Mouse (Mus musculus) cerebellum, adult 11 months (tissue): ENCODE measurements around the gene Hecw2.
A peak's percentile ranks its signal among the peaks of the same experiment; 100 is the strongest.

Experiments
- DNase-seq: peaks from one replicate; pipeline ENCODE4 v3.0.0; 2022

Hecw2 gene

DNA sequence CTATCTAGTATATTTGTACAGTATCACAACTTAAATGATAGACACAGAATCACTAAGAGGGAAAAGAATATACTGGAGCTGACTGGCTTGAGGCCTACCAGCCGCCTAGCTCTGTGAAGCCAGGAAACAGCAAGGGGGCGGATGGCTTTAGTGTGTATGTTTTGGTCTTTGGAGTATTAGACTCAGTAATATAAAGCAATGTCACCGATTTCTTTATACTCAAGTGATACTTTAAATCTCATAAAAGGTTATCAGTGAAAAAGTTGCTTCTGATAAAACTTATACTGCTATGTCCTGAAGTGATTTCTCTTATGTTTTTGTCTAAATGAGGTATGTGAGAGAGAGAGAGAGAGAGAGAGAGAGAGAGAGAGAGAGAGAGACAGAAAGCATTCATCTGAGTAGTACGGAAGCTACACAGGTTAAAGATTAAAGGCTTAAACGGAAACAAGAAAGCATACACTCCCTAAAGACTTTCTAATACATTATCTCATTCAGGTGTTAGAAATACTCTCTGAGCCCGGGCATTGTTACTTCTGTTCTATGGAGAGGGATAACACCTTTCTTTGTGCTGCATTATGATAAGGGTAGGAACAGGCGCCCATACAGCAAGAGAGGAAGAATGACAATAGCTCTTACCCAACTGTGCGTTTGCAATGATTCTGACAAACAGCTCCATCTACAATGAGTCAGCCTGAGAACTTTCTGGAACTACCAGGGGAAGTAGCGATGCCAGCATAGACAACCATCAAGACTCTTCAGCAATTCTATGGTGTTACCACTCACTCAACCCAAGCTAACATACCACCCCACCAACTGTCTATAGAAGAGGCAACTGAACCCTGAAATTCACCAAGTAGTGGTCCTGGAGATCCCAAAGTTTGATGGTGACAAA lies 370.3 kb downstream of the Hecw2 start:
- DNase-seq = no peak

DNA sequence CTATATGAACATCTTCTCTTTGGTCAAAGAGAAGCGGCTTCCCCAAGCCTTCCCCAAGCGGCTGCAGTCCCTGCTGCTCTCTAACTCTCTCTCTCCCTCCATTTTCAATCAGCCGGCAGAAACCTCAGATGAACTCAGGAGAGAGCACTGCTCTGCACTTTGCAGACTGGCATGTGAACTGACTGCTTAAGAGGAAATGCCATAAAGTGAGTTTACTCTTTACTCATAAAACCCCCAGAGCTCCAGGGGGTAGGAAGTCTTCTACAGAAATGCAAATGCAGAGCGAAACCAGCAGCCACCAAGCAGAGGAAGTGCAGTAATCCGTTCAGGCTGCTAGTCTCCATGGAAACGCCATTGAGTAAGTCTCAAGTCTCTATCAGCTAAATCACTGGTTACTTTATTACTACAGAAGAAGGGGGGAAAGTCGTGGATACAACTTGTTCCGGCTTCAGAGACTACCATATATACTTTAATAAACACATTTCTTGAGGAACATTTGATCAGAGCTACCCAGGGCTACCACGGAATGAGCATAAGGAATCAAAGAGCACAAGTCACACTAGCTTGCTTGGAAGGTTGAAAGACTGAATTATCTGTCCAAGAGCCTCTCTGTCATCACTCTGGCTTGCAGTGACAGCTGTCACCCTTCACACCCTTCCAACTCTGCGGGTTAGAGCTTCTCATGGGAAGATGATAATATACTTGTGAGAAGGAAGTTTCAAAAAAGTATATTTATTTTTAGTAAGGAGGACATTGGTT lies 371.1 kb downstream of the Hecw2 start:
- no peak for DNase-seq

GRCm38 (mm10) chr1:53821983-53822382 lies 373.0 kb downstream of the Hecw2 start:
- no peak for DNase-seq

DNA sequence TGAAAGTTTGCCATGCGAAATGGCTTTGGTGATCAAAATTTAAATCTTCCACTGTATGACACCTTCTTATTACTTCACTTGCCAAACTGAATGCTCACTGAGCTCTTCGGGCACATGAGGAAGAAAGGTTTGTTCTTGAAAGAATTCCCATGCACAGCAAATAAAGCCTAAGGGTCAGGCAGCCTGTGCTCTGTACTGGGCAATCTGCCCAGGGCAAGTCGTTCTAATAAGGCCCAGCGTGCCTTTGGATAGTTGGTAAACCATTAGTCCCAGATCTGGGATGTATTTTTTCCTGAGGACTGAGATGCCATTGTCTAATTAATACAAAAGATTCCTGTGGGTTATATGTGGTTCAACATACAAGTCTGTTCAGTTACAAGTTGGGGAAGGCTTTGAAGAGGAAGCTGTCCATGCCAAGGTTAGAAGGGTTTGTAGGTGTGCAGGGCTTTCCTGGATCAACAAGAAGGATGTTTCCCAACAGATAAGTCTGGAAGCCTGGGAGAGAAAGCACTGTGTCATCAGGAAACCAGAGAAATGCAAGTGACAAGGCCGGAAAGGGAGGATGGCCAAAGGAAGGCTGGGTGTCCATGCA lies 374.8 kb downstream of the Hecw2 start:
- DNase-seq = no peak

GRCm38 (mm10) chr1:53818072-53818862 lies 376.7 kb downstream of the Hecw2 start:
- no peak for DNase-seq

DNA sequence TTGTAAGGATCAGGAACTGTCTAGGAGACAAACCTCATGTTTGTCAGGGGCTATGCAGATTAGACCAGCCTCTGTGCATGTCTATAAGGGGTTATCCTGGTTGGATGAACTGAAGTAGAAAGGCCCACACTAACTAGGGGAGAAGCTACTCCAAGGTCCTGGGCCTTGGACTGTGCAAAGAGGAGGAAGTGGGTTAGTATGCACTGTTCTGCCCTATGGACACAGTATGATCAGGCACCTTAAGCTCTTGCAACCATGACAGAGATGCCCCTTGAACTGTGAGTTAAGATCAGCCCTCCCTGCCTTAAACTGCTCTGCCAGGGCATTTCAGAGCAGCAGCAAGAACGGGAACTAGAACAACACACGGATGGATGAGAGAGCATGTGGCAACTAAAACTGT lies 378.6 kb downstream of the Hecw2 start:
- no peak for DNase-seq

DNA sequence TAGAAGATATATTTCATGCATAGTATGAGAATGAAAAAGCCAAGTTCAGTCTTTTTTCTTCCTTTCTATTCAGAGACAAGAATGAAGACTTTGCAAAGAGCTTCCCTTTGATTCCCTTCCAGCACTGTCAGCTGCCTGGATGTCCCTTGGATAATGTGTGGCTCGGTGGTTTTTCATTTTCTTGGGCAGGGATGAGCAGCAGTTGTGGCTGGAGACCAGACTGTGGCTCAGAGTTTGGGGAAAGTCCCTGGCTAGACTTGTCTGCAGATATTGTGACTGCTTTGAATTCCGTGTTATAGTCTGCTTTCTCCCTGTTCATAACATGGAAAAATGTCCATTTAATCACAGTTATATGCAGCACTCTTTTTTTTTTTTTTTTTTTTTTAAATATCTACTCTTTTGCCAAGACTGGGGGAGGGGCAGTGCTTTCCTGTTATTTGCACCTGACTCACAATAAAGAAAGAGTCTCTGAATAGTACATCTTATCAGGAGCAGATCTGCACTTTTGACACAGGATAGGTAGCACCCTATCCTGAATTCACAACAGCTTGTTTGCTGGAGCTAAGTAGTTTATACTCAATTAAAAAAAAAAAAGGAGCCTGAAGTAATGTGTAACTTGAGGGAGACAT lies 380.8 kb downstream of the Hecw2 start:
- DNase-seq = no peak

- DNase-seq = no peak
Measured at GRCm38 (mm10) chr1:53811919-53812318, 383.0 kb downstream of the Hecw2 start.

DNA sequence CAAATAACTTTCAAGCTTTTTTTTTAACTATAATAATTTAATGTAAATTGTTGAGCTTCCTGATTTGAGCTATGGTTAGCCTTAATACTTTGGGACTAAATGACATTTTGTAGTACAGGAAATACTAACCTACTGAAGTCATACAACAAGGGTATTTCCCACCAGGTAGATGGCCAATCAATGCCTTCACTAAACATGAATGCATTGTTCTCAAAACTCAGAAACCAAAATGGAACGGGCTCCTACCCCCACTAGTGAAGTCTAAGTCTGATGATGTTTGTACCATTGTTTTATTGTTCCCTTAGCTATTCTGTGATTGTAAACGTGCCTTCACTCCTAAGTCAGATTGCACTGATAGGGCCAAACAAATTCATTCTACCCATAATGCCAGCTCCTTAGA lies 386.7 kb downstream of the Hecw2 start:
- no peak for DNase-seq

GRCm38 (mm10) chr1:53797811-53798210 lies 397.2 kb downstream of the Hecw2 start:
- no peak for DNase-seq

- DNase-seq = no peak
Measured at GRCm38 (mm10) chr1:53797074-53797473, 397.9 kb downstream of the Hecw2 start.

GRCm38 (mm10) chr1:53796271-53796670 lies 398.7 kb downstream of the Hecw2 start:
- no peak for DNase-seq

GRCm38 (mm10) chr1:53795591-53795990 lies 399.4 kb downstream of the Hecw2 start:
- DNase-seq = no peak

DNA sequence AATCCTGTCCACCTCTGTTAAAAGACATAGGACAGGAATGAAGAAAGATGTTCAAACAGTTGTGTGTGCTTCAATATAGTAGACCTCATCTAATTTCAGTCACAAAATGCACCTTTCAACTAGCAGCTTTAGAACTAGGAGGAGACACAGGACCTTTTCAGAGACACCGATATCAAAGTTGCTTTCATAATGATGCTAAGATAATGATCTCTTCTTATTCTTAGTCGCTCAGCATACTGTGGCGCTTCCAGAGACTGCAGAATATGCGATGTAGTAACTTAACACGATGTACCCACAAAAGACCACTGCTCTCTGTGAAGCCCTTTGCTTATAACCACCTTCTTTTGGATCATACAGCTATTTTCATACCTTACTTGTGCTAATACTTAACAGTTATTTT lies 399.9 kb downstream of the Hecw2 start:
- no peak for DNase-seq

DNA sequence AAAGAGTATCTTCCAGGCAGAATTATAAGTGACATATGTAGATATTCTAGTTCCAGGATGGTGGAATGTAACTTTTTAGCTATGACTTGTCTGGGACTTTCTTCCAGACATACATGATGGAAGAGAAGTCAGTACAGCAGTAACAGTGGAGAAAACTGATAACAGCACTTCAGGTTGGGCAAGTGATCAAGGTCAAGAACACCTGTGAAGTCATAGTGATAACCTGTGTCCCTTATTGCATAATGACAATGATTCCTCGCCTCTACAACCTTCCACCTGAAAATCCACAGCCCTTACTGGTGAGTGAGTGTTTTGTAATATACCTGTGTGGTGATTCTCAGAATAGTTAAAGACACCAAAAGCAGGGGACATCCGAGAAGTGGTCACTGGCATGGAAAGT lies 400.7 kb downstream of the Hecw2 start:
- no peak for DNase-seq

DNA sequence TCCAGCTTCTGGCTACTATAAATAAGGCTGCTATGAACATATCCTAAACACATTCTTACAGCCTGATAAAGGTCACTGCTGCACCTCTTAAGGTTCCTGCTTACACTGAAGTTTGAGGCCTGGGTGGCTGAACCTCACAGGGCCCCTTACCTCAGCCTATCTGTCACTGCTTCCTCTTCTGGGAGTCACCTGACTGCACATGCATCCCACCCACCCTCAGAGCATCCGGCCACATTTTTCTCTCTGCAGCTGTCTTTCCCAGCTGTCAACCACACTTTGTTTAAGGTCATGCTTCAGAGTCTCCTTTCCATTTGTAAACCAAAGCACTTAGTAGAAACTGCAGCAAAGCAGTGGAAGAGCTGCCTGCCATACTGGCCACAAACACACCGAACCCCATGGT lies 403.6 kb downstream of the Hecw2 start:
- no peak for DNase-seq

DNA sequence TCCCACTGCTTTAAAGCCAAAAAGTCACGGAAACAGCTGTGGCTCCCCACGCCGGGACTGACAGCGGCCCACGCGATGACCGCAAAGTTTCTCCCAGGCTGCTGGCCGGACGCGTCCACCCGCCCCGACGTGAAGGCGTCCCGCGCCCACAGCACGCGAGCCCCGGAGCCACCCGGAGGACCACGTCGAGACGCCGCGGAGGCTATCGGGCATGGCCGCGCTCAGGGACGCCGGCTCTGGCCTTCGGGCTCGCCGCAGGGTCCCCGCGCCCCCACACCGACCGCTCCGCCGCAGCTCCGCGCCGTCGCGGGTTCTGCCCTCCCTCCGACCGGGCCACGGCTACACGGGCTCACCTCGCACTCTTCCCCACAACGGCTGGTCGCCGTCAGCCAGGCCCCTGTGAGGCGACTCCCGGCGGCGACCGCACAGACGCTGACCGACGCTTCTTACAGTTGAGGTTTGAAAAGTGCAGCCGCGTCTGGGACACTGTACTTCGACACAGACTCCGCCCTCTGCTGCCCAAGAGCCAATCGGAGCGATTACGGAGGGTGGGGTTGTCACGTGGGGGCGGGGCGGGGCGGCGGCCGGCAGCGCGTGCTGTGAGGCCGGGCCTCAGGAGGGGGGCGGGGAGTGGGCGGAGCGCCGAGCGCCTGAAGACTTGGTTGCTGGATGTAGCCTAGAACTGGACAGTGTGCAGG lies 410.1 kb downstream of the Hecw2 start, which contains the start of gene Stk17b:
TSS of gene Stk17b (minus strand) at position 504 of the 698 bp plus-strand sequence.
- DNase-seq = peak; percentile 44

DNA sequence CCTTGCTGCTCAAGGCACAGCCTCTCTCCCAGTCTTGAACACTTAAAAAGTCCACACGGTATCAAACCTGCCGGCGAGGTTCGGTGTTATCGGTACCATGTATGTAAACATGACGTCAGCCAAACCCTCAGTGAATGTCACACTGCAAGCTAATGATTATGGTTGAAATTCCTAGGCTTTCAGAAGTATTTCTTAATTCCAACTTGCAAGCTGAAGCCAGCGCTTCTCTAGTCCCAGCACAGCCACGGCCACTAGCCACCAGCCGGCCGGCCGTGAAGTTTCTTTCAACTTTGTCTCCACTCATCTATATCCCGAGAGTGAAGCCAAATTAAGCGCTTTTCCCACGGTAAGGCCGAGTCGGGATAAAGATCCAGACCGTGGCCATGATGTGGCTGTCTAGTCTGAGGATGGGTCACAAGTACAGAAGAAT lies 410.7 kb downstream of the Hecw2 start:
- no peak for DNase-seq

- DNase-seq = no peak
Measured at GRCm38 (mm10) chr1:53782956-53783355, 412.0 kb downstream of the Hecw2 start.

DNA sequence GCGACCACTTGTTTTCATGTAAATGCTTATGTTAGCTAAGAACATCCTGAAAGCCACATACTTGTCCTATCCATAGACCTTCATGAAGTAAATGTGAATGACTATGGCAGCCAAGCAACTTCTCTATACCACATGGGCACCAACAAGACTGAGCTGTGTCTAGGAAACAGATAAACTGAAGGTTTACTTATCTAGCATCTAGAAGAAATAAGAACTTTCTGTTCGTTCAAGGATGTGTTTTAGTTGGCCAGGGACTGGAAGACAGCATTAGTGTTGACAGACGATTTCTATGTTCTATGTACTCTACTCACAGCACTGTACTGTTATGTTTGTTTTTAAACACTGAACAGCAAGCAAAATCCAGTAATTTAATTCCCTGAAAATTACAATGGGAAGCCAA lies 412.9 kb downstream of the Hecw2 start:
- DNase-seq = no peak

- DNase-seq = no peak
Measured at GRCm38 (mm10) chr1:53781311-53781710, 413.7 kb downstream of the Hecw2 start.
